Mouse (Mus musculus): Measurements from ENCODE around the gene Dlg2. TPM values are rescaled to one million over a fixed set of nuclear protein-coding genes. Genes with fewer than 3 reads are reported as not detected.

Gene Dlg2
- total and polyA plus RNA-seq, 2 experiments from 2014 or later = 26.3 to 169 TPM

DNA sequence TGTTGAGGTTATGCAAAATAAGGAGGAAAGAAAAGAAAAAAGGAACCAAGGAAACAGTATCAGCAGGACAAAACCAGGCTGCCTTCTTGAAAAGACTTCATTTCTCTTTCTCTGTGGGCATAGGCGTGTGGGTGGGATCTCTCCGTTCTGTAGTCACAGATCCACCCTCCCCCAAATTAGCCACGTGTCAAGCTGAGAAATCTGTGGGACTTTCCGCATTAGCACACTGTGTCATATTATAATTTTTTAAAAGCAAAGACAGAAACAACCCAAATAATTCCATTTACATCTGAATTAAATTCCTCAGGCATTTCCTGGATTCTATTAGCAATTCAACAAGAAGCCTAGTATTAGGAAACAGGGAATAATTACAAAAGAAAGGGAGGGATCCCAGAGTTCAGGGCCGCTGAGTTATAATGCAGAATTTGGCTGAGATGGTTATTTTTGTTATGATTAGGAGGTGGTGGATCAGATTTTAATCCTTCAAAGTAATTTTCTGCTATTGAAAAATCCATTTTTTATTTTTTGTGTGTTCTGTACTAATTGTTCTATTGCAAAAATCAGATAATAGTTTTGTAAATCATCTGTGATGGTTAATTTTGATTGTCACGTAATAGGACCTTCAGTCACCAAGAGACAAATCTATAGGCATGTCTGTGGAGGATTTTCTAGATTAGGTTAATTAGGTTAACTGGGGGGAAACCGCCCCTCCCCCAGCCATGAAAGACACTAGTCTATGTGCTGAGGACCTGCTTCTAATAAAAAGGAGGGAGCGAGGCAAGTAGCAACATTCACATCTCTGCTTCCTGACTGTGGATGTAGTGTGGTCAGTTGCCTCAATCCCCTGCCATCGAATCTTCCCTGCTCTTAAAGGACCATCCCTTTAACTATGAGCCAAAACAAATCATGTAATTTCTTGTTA is 63.3 kb downstream of the Dlg2 start:
- Histone ChIP-seq H3K4me1 (ENCODE audit: insufficient read depth) (no peaks in the 10 kb centered on the region), H3K27ac (ENCODE audit: low read depth, low read length) (no peak overlapping the region), H3K4me3 (ENCODE audit: low read depth, low read length) (no peak overlapping the region), H3K4me2 (ENCODE audit: low read depth) (no peak overlapping the region), H3K36me3 (ENCODE audit: insufficient read depth) (no peaks in the 10 kb centered on the region), H3K27me3 (ENCODE audit: insufficient read depth, low read length) (no peaks in the 10 kb centered on the region), H3K9ac (no peak overlapping the region), H3K9me3 (ENCODE audit: low read length) (no peaks in the 10 kb centered on the region)
- ATAC-seq (peak; percentile 86; the same call in 1 of the 2 replicates), DNase-seq (peak; percentile 15)
- no peak for TF ChIP-seq CTCF (IDR thresholded peaks at IDR 0.05; ENCODE audit: low read depth)
- 25% methylated on average over 9 of the region's 9 CpGs for WGBS

DNA sequence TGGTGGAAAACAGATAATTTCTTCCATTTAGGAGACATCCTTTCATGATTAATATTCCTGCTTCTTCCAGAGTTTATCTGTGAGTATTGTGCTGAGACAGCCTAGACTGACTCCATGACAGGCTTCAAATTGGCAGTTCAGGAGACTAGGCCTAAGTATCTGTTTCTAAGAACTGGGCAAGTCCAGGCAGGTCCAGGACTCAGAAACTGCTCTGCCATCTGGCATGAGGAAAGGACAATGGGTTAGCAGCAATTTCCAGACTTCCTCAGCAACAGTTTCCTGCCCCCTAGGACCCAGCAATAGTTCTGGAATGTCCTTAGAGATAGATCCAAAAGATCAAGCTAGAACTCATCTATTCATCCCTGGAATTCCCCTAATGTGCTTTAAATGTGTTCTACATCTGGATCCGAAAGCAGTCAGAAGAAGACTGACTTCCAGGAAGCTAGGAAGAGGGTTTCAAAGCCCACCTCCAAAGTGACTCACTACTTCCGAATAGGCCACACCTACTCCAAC is 64.4 kb downstream of the Dlg2 start:
- H3K36me3 ChIP-seq (ENCODE audit: insufficient read depth) = no peaks in the 10 kb centered on the region

DNA sequence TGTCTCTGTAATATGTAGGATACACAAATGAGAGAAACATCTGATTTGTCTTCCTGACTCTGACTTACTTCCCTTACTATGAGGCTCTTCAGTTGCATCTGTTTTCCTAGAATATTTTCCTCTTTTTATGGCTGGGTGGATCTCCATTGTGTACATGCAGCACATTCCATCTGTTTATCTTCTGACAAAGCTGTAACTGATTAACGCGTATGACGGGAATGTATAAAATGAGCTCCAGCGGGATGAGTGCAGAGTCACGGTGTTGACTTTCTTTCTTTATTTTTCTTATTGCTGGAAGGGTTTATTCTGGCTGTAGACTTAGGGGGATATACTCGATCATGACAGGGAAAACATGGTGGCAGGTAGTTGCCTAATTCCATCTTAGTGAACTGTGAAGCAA is 76.9 kb downstream of the Dlg2 start:
- no peaks in the 10 kb centered on the region for H3K9me3 ChIP-seq (ENCODE audit: low read length)
- no peak for TF ChIP-seq CTCF (IDR thresholded peaks at IDR 0.05; ENCODE audit: low read depth)
- H3K4me2 ChIP-seq (ENCODE audit: low read depth) = no peak overlapping the region
- ATAC-seq (no peak), DNase-seq (no peak)
- no peak overlapping the region for H3K9ac ChIP-seq
- H3K4me3 ChIP-seq (ENCODE audit: low read depth, low read length) = no peak overlapping the region
- H3K27me3 ChIP-seq (ENCODE audit: insufficient read depth, low read length) = no peaks in the 10 kb centered on the region
- no peaks in the 10 kb centered on the region for H3K36me3 ChIP-seq (ENCODE audit: insufficient read depth)
- H3K4me1 ChIP-seq (ENCODE audit: insufficient read depth) = no peaks in the 10 kb centered on the region
- 78% methylated on average over 6 of the region's 6 CpGs for WGBS
- H3K27ac ChIP-seq (ENCODE audit: low read depth, low read length) = no peak overlapping the region

More for the DNA sequence above, 64.4 kb downstream of the Dlg2 start:
- WGBS = 95% methylated on average over 2 of the region's 2 CpGs
- DNase-seq (no peak), ATAC-seq (no peak)
- Histone ChIP-seq H3K27ac (ENCODE audit: low read depth, low read length) (no peak overlapping the region), H3K4me3 (ENCODE audit: low read depth, low read length) (no peak overlapping the region), H3K4me1 (ENCODE audit: insufficient read depth) (no peaks in the 10 kb centered on the region), H3K27me3 (ENCODE audit: insufficient read depth, low read length) (no peaks in the 10 kb centered on the region), H3K9me3 (ENCODE audit: low read length) (no peaks in the 10 kb centered on the region), H3K4me2 (ENCODE audit: low read depth) (no peak overlapping the region), H3K9ac (no peak overlapping the region)
- no peak for TF ChIP-seq CTCF (IDR thresholded peaks at IDR 0.05; ENCODE audit: low read depth)

DNA sequence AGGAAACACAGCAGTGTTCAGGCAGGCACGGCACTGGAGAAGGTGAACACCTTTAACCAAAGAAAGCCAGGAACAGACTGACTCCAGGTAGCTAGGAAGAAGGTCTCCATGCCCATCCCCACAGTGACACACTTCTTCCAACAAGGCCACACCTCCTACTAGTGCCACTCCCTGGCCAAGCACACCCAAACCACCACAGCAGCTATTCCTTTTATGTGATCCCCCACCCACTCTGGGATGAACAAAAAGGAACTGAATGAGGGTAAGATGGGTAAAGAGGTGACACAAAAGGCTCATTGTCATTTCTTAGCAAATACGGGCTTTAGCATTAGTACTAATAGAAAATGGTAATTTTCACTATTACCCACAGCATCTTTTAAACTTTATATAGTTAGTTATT is 77.9 kb downstream of the Dlg2 start:
- no peak overlapping the region for H3K27ac ChIP-seq (ENCODE audit: low read depth, low read length)
- H3K9ac ChIP-seq = no peak overlapping the region
- no peak for TF ChIP-seq CTCF (IDR thresholded peaks at IDR 0.05; ENCODE audit: low read depth)
- H3K36me3 ChIP-seq (ENCODE audit: insufficient read depth) = no peaks in the 10 kb centered on the region
- no peak overlapping the region for H3K4me2 ChIP-seq (ENCODE audit: low read depth)
- H3K4me1 ChIP-seq (ENCODE audit: insufficient read depth) = no peaks in the 10 kb centered on the region
- no peaks in the 10 kb centered on the region for H3K27me3 ChIP-seq (ENCODE audit: insufficient read depth, low read length)
- no peaks in the 10 kb centered on the region for H3K9me3 ChIP-seq (ENCODE audit: low read length)
- DNase-seq (no peak), ATAC-seq (no peak)
- 72% methylated on average over 2 of the region's 2 CpGs for WGBS
- no peak overlapping the region for H3K4me3 ChIP-seq (ENCODE audit: low read depth, low read length)

DNA sequence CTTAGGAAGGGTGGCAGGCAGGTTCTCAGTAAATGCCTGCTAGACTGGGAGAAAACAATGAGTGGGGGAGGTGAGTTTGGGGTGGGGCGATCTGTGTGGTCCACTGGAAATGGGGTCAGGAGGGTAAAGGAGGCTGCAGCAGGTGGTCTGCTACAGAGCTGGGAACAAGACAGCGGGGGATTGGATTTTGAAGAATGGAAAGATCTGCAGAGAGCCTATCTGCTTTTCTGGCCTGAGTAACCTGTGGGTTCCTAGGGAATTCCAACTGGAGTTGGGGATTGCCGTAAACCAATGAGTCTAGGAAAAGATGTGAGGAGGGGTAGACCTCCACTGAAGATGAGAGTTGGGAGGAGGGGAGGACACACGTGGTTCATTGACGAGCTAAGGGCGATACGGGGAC is 92.7 kb downstream of the Dlg2 start:
- H3K4me2 ChIP-seq (ENCODE audit: low read depth) = no peak overlapping the region
- WGBS = 17% methylated on average over 7 of the region's 7 CpGs
- H3K4me3 ChIP-seq (ENCODE audit: low read depth, low read length) = no peak overlapping the region
- ATAC-seq = no peak
- DNase-seq = no peak
- no peaks in the 10 kb centered on the region; the same call in 1 of the 2 replicates for H3K4me1 ChIP-seq (ENCODE audit: insufficient read depth)
- H3K27ac ChIP-seq (ENCODE audit: low read depth, low read length) = no peak overlapping the region
- H3K9me3 ChIP-seq (ENCODE audit: low read length) = no peaks in the 10 kb centered on the region
- H3K27me3 ChIP-seq (ENCODE audit: insufficient read depth, low read length) = no peaks in the 10 kb centered on the region
- TF ChIP-seq CTCF (IDR thresholded peaks at IDR 0.05; ENCODE audit: low read depth) = no peak
- H3K9ac ChIP-seq = no peak overlapping the region
- no peaks in the 10 kb centered on the region for H3K36me3 ChIP-seq (ENCODE audit: insufficient read depth)

DNA sequence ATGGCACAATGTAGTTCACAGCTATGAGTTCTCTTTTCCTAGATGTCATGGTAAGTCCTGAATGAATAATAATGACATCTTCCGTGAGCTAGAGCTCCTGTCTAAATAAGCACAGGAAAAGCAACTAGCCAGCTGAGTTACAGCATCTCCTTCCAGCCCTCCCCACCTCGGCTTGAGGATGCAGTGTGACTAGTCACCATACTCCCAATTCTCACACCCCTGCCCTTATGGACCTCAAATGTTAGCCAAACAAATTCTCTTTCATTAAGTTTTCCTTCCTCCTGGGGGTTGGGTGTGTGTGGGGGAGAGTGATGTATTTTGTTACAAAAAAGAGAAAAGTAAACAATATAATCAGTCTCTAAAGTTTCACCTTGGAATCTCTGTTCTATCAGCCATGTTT is 111.3 kb downstream of the Dlg2 start:
- H3K9me3 ChIP-seq (ENCODE audit: low read length) = no peaks in the 10 kb centered on the region
- no peak for ATAC-seq
- H3K4me2 ChIP-seq (ENCODE audit: low read depth) = no peak overlapping the region
- no peaks in the 10 kb centered on the region for H3K4me1 ChIP-seq (ENCODE audit: insufficient read depth)
- H3K36me3 ChIP-seq (ENCODE audit: insufficient read depth) = no peaks in the 10 kb centered on the region
- H3K27me3 ChIP-seq (ENCODE audit: insufficient read depth, low read length) = no peaks in the 10 kb centered on the region
- H3K27ac ChIP-seq (ENCODE audit: low read depth, low read length) = no peak overlapping the region
- WGBS = 63% methylated on average over 2 of the region's 2 CpGs
- TF ChIP-seq CTCF (IDR thresholded peaks at IDR 0.05; ENCODE audit: low read depth) = no peak
- no peak overlapping the region for H3K4me3 ChIP-seq (ENCODE audit: low read depth, low read length)
- H3K9ac ChIP-seq = no peak overlapping the region
- DNase-seq = no peak

DNA sequence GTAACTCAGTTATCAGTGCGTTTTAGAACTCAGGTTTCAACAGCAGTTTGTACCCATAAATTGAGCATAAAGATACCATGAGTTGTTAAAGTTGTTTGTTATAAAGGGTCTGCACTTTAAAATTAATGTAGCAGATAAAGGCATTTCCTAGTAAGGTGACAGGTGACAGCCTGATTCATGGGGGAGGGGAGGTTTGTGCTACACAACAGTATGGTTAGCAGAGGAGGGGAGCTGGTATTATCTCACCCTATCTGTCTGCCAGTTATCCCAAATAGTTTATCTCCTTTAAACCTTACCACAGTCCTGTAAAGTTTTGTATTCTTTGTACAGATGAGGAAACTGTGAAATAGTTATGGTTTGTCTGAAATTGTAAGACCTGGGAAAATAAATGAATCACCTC is 111.8 kb downstream of the Dlg2 start:
- ATAC-seq = no peak
- Histone ChIP-seq H3K4me3 (ENCODE audit: low read depth, low read length) (no peak overlapping the region), H3K9ac (no peak overlapping the region), H3K4me1 (ENCODE audit: insufficient read depth) (no peaks in the 10 kb centered on the region), H3K9me3 (ENCODE audit: low read length) (no peaks in the 10 kb centered on the region), H3K27ac (ENCODE audit: low read depth, low read length) (no peak overlapping the region), H3K4me2 (ENCODE audit: low read depth) (no peak overlapping the region), H3K36me3 (ENCODE audit: insufficient read depth) (no peaks in the 10 kb centered on the region), H3K27me3 (ENCODE audit: insufficient read depth, low read length) (no peaks in the 10 kb centered on the region)
- no peak for DNase-seq
- WGBS = 90% methylated on average over 1 of the region's 1 CpGs
- no peak for TF ChIP-seq CTCF (IDR thresholded peaks at IDR 0.05; ENCODE audit: low read depth)
